Comparison of ENCODE assay signal across 8 mouse cellular contexts in the genomic region with DNA sequence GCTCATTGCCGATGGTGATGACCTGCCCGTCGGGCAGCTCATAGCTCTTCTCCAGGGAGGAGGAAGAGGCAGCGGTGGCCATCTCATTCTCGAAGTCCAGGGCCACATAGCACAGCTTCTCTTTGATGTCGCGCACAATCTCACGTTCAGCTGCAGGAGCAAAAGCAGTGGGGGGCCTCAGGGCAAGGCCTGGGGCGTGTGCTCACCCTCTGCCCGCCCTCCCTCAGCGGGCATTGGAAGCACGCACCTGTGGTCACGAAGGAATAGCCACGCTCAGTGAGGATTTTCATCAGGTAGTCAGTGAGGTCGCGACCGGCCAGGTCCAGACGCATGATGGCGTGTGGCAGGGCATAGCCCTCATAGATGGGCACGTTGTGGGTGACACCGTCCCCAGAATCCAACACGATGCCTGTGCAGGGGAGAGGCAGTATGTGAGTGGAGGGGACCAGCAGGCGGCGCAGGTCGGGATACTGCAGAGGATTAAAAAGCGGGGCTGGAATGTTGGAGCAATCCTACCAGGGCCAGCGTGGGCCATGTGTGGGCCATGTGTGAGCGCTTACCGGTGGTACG. TPM values are rescaled to one million over a fixed set of nuclear protein-coding genes. Genes with fewer than 3 reads are reported as not detected.
A peak's percentile ranks its signal among the peaks of the same experiment; 100 is the strongest.
DNase-seq lines count a peak whose midpoint lies in the region; ATAC-seq lines count a peak whose summit lies in the region.

No protein-coding gene starts in this region.

- peak overlapping the region; percentile 30 for H3K4me3 ChIP-seq in embryonic facial prominence, embryonic 14.5 days (ENCODE audit: low read depth, low read length)
- H3K4me3 ChIP-seq in intestine, embryonic 16.5 days (ENCODE audit: low read length) = 0 out of 2 replicates have a peak overlapping the region, but pooled peaks have one; percentile 31
- peak overlapping the region; percentile 48 for H3K4me3 ChIP-seq in neural tube, embryonic 15.5 days (replicated peaks)

- peak overlapping the region; percentile 53 for H3K4me2 ChIP-seq in embryonic facial prominence, embryonic 14.5 days (ENCODE audit: low read depth, low read length)
- H3K4me2 ChIP-seq in intestine, embryonic 16.5 days (ENCODE audit: low read depth, low read length) = no peak overlapping the region
- H3K4me2 ChIP-seq in neural tube, embryonic 15.5 days = peak overlapping the region; percentile 70

- peaks cover 60% of the 10 kb centered on the region for H3K27me3 ChIP-seq in embryonic facial prominence, embryonic 14.5 days (replicated peaks; ENCODE audit: control insufficient read depth, insufficient read depth, low read length)
- H3K27me3 ChIP-seq in intestine, embryonic 16.5 days (replicated peaks; ENCODE audit: control insufficient read depth, insufficient read depth, low read length) = peaks cover 49% of the 10 kb centered on the region
- H3K27me3 ChIP-seq in neural tube, embryonic 15.5 days (replicated peaks) = peaks cover 67% of the 10 kb centered on the region

- 11% methylated on average over 22 of the region's 30 CpGs for WGBS in embryonic facial prominence, embryonic 14.5 days
- 13% methylated on average over 30 of the region's 30 CpGs for WGBS in intestine, embryonic 16.5 days
- WGBS in neural tube, embryonic 15.5 days = 10% methylated on average over 30 of the region's 30 CpGs

- no peaks in the 10 kb centered on the region for H3K36me3 ChIP-seq in embryonic facial prominence, embryonic 14.5 days (ENCODE audit: control insufficient read depth, insufficient read depth, low read length)
- H3K36me3 ChIP-seq in intestine, embryonic 16.5 days (ENCODE audit: control insufficient read depth, insufficient read depth, low read length) = no peaks in the 10 kb centered on the region
- no peaks in the 10 kb centered on the region for H3K36me3 ChIP-seq in neural tube, embryonic 15.5 days

- H3K27ac ChIP-seq in embryonic facial prominence, embryonic 14.5 days (replicated peaks; ENCODE audit: low read depth, low read length) = no peak overlapping the region
- H3K27ac ChIP-seq in intestine, embryonic 16.5 days (ENCODE audit: low read length) = no peak overlapping the region
- H3K27ac ChIP-seq in neural tube, embryonic 15.5 days (replicated peaks) = peak overlapping the region; percentile 85

- no peak overlapping the region for H3K9ac ChIP-seq in embryonic facial prominence, embryonic 14.5 days (ENCODE audit: low read depth, low read length)
- H3K9ac ChIP-seq in intestine, embryonic 16.5 days (ENCODE audit: low read depth, low read length) = no peak overlapping the region
- H3K9ac ChIP-seq in neural tube, embryonic 15.5 days (replicated peaks) = peak overlapping the region; percentile 61

- DNase-seq in left cerebral cortex, adult 18-20 months (ENCODE audit: low spot score in 2 of 2) = peak; percentile 29 to 31
- DNase-seq in left cerebral cortex, postnatal 14 days (ENCODE audit: low spot score in 2 of 2) = no peak
- DNase-seq in embryonic facial prominence, embryonic 14.5 days (ENCODE audit: low spot score) = no peak
- no peak for DNase-seq in spleen, adult 12 weeks (ENCODE audit: low spot score)
- DNase-seq in adrenal gland, adult (ENCODE audit: inconsistent age in 2 of 2, low spot score in 1 of 2) = no peak

- H3K9me3 ChIP-seq in embryonic facial prominence, embryonic 14.5 days (ENCODE audit: control insufficient read depth, low read length) = no peaks in the 10 kb centered on the region
- no peaks in the 10 kb centered on the region for H3K9me3 ChIP-seq in intestine, embryonic 16.5 days (ENCODE audit: control insufficient read depth, low read length)
- no peaks in the 10 kb centered on the region for H3K9me3 ChIP-seq in neural tube, embryonic 15.5 days (replicated peaks)

- intact Hi-C loops in left cerebral cortex, postnatal 14 days (cut with DNase I) = loop anchor here (5.0 kb wide), 1 partner anchor 35 kb away; no protein-coding TSS in a partner anchor

- peak; percentile 27; the same call in 1 of the 2 replicates for ATAC-seq in embryonic facial prominence, embryonic 14.5 days (ENCODE audit: low read depth)
- ATAC-seq in intestine, embryonic 16.5 days = no peak
- peak; percentile 58 for ATAC-seq in neural tube, embryonic 15.5 days (ENCODE audit: low FRiP score)
- ATAC-seq in megakaryocyte, adult 5-6 weeks (ENCODE audit: poor library complexity, severe bottlenecking) = no peak

- 0 out of 2 replicates have a peak, but pooled peaks cover 6% of the 10 kb centered on the region for H3K4me1 ChIP-seq in embryonic facial prominence, embryonic 14.5 days (ENCODE audit: control insufficient read depth, insufficient read depth, low read length)
- peaks cover 10% of the 10 kb centered on the region for H3K4me1 ChIP-seq in intestine, embryonic 16.5 days (ENCODE audit: control insufficient read depth, insufficient read depth, low read length)
- peaks cover 20% of the 10 kb centered on the region for H3K4me1 ChIP-seq in neural tube, embryonic 15.5 days

RNA-seq across cellular contexts. Expression of a gene that starts 1.9 kb away (rescaled TPM):
- total RNA-seq in left cerebral cortex, adult 18-20 months (2021) = 10 to 100 TPM; 10.2 to 11.9 TPM
- total RNA-seq in left cerebral cortex, postnatal 14 days (2021) = 10 to 100 TPM in 1 of 2 experiments, 1 to 10 TPM in 1; 9.3 to 11.5 TPM
- 2,164 and 3,230 TPM in 2 replicates for polyA plus RNA-seq in embryonic facial prominence, embryonic 14.5 days (2014; fragmentation: Nextera tagmentation; extraction: Ambion mirVana)
- polyA plus RNA-seq in intestine, embryonic 16.5 days (2015; fragmentation: Nextera tagmentation; extraction: Ambion mirVana) = 11.1 and 14.3 TPM in 2 replicates
- polyA plus RNA-seq in neural tube, embryonic 15.5 days (2015; fragmentation: Nextera tagmentation; extraction: Ambion mirVana) = 92.7 and 174 TPM in 2 replicates
- total RNA-seq in megakaryocyte, adult 5-6 weeks (2015) = not detected in 2 replicates
- total RNA-seq in megakaryocyte, adult 5-6 weeks (2017) = not detected in 2 replicates

RNA-seq across cellular contexts. Expression of a gene that starts 32.7 kb away (rescaled TPM):
- 10 to 100 TPM; 62.6 to 74.7 TPM for total RNA-seq in left cerebral cortex, adult 18-20 months (2021)
- total RNA-seq in left cerebral cortex, postnatal 14 days (2021) = 10 to 100 TPM; 69.8 to 73.6 TPM
- 4.4 and 4.6 TPM in 2 replicates for polyA plus RNA-seq in embryonic facial prominence, embryonic 14.5 days (2014; fragmentation: Nextera tagmentation; extraction: Ambion mirVana)
- 2.3 and 2.7 TPM in 2 replicates for polyA plus RNA-seq in intestine, embryonic 16.5 days (2015; fragmentation: Nextera tagmentation; extraction: Ambion mirVana)
- polyA plus RNA-seq in neural tube, embryonic 15.5 days (2015; fragmentation: Nextera tagmentation; extraction: Ambion mirVana) = 4.2 and 4.8 TPM in 2 replicates
- total RNA-seq in megakaryocyte, adult 5-6 weeks (2015) = 8.0 and 9.2 TPM in 2 replicates
- total RNA-seq in megakaryocyte, adult 5-6 weeks (2017) = 11.1 and 11.7 TPM in 2 replicates

RNA-seq across cellular contexts. Expression of a gene that starts 56.4 kb away (rescaled TPM):
- 10 to 100 TPM; 21.7 to 23.5 TPM for total RNA-seq in left cerebral cortex, adult 18-20 months (2021)
- total RNA-seq in left cerebral cortex, postnatal 14 days (2021) = 10 to 100 TPM; 18.3 to 22.8 TPM
- polyA plus RNA-seq in embryonic facial prominence, embryonic 14.5 days (2014; fragmentation: Nextera tagmentation; extraction: Ambion mirVana) = 30.4 and 31.8 TPM in 2 replicates
- 24.4 and 26.4 TPM in 2 replicates for polyA plus RNA-seq in intestine, embryonic 16.5 days (2015; fragmentation: Nextera tagmentation; extraction: Ambion mirVana)
- polyA plus RNA-seq in neural tube, embryonic 15.5 days (2015; fragmentation: Nextera tagmentation; extraction: Ambion mirVana) = 16.8 and 24.1 TPM in 2 replicates
- total RNA-seq in megakaryocyte, adult 5-6 weeks (2015) = 10.9 and 15.0 TPM in 2 replicates
- total RNA-seq in megakaryocyte, adult 5-6 weeks (2017) = 15.3 and 17.4 TPM in 2 replicates

Comparison
In these comparisons a context has a peak if more than half of its experiments do, and no peak if none do; other contexts are left out.
1. DNase-seq: peak in left cerebral cortex, adult 18-20 months (2 of 2); none in left cerebral cortex, postnatal 14 days (0 of 2), embryonic facial prominence, embryonic 14.5 days (single experiment), spleen, adult 12 weeks (single experiment) and adrenal gland, adult (0 of 2).
2. ATAC-seq: peak in embryonic facial prominence, embryonic 14.5 days (single experiment) and neural tube, embryonic 15.5 days (single experiment); none in intestine, embryonic 16.5 days (single experiment) and megakaryocyte, adult 5-6 weeks (single experiment).
3. RNA of a gene that starts 1.9 kb away (total RNA-seq): 10.2 to 11.9 TPM in left cerebral cortex, adult 18-20 months and 9.3 to 11.5 TPM in left cerebral cortex, postnatal 14 days; not detected in megakaryocyte, adult 5-6 weeks; every median in the first group is over 10 times any median in the second.
4. RNA of a gene that starts 32.7 kb away (total RNA-seq): 62.6 to 74.7 TPM in left cerebral cortex, adult 18-20 months and 69.8 to 73.6 TPM in left cerebral cortex, postnatal 14 days; 8.0 to 11.7 TPM in megakaryocyte, adult 5-6 weeks; every median in the first group is over 4 times any median in the second.
5. Peak in every context shown above with its lines, with median percentiles within 50 percentile points of each other: H3K4me3 ChIP-seq.